Mouse (Mus musculus) layer of hippocampus, adult 9-10 months (tissue): Measurements from ENCODE around the gene Plekhg3.

Experiments
- DNase-seq: peaks from one replicate; pipeline ENCODE4 v3.0.0; 2022; ENCODE audit warnings: low spot score

Gene Plekhg3

GRCm38 (mm10) chr12:76583454-76583853, 52.8 kb downstream of the Plekhg3 start:
- DNase-seq = no peak

- DNase-seq = no peak
Measured at GRCm38 (mm10) chr12:76585028-76585427, 54.3 kb downstream of the Plekhg3 start.

GRCm38 (mm10) chr12:76587357-76587756, 56.7 kb downstream of the Plekhg3 start:
- DNase-seq = no peak

- DNase-seq = no peak
Measured at GRCm38 (mm10) chr12:76589531-76589930, 58.8 kb downstream of the Plekhg3 start.

GRCm38 (mm10) chr12:76591037-76591436, 60.3 kb downstream of the Plekhg3 start:
- DNase-seq = no peak

GRCm38 (mm10) chr12:76592213-76592612, 61.5 kb downstream of the Plekhg3 start:
- no peak for DNase-seq

GRCm38 (mm10) chr12:76593254-76593653, 62.6 kb downstream of the Plekhg3 start:
- no peak for DNase-seq

- peak; percentile 59 for DNase-seq
Measured at GRCm38 (mm10) chr12:76593839-76594322, 63.2 kb downstream of the Plekhg3 start.

GRCm38 (mm10) chr12:76594556-76594955, 63.9 kb downstream of the Plekhg3 start:
- DNase-seq = no peak

- DNase-seq = no peak
Measured at GRCm38 (mm10) chr12:76595830-76596229, 65.1 kb downstream of the Plekhg3 start.

- DNase-seq = peak; percentile 70
Measured at GRCm38 (mm10) chr12:76596292-76597023, 65.8 kb downstream of the Plekhg3 start.

GRCm38 (mm10) chr12:76597577-76598100, 66.9 kb downstream of the Plekhg3 start:
- no peak for DNase-seq

- DNase-seq = no peak
Measured at GRCm38 (mm10) chr12:76598196-76598928, 67.7 kb downstream of the Plekhg3 start.

GRCm38 (mm10) chr12:76603779-76604178, 73.1 kb downstream of the Plekhg3 start:
- DNase-seq = no peak

GRCm38 (mm10) chr12:76604546-76604945, 73.9 kb downstream of the Plekhg3 start:
- no peak for DNase-seq

- no peak for DNase-seq
Measured at GRCm38 (mm10) chr12:76605837-76606236, 75.1 kb downstream of the Plekhg3 start.

- no peak for DNase-seq
Measured at GRCm38 (mm10) chr12:76608241-76608640, 77.5 kb downstream of the Plekhg3 start.

GRCm38 (mm10) chr12:76608997-76609565, 78.4 kb downstream of the Plekhg3 start:
- DNase-seq = no peak

GRCm38 (mm10) chr12:76612621-76613020, 81.9 kb downstream of the Plekhg3 start:
- DNase-seq = no peak

GRCm38 (mm10) chr12:76614868-76615579, 84.3 kb downstream of the Plekhg3 start:
- DNase-seq = no peak

GRCm38 (mm10) chr12:76615580-76615937, 84.9 kb downstream of the Plekhg3 start:
- no peak for DNase-seq

- no peak for DNase-seq
Measured at GRCm38 (mm10) chr12:76618175-76618574, 87.5 kb downstream of the Plekhg3 start.
